Mouse (Mus musculus) layer of hippocampus, postnatal 14 days (tissue): ENCODE results near the gene Nup160. TPM values are rescaled to one million over a fixed set of nuclear protein-coding genes. Genes with fewer than 3 reads are reported as not detected.
A peak's percentile ranks its signal among the peaks of the same experiment; 100 is the strongest.

Source experiments
- DNase-seq, 2 experiments: peaks; one replicate each; pipeline ENCODE4 v3.0.0; 2021 to 2022; ENCODE audit warnings: low spot score in 2 of 2, mixed read lengths in 1 of 2
- total RNA-seq, 2 experiments: library from RNA; stranded (reverse); gene quantifications; 2 replicates each; pipeline ENCODE4 v1.2.3; 2021

The Nup160 gene
- total RNA-seq, 2 experiments from 2014 or later, result 19.8 to 20.4 TPM

GRCm38 (mm10) chr2:90744285-90745052, 67.5 kb downstream of the Nup160 start:
- peak in 1 of 2 experiments; percentile 15 for DNase-seq

- peak; percentile 98 to 99 for DNase-seq
These were observed 68.2 kb downstream of the Nup160 start, which contains the start of gene Fnbp4 for GRCm38 (mm10) chr2:90745053-90745678. Gene Fnbp4, plus strand, starts transcription at chr2:90745370.

- no peak for DNase-seq
These were observed 68.9 kb downstream of the Nup160 start for GRCm38 (mm10) chr2:90745740-90746537.

GRCm38 (mm10) chr2:90746538-90746865, 69.5 kb downstream of the Nup160 start:
- DNase-seq, result no peak

GRCm38 (mm10) chr2:90747131-90747530, 70.1 kb downstream of the Nup160 start:
- DNase-seq, result no peak

GRCm38 (mm10) chr2:90749676-90750459, 72.9 kb downstream of the Nup160 start:
- no peak for DNase-seq

- DNase-seq, result no peak
These were observed 76.5 kb downstream of the Nup160 start for GRCm38 (mm10) chr2:90753565-90753964.

GRCm38 (mm10) chr2:90754188-90754587, 77.2 kb downstream of the Nup160 start:
- DNase-seq, result no peak

- no peak for DNase-seq
These were observed 88.1 kb downstream of the Nup160 start for GRCm38 (mm10) chr2:90765123-90765522.

- no peak for DNase-seq
These were observed 104.3 kb downstream of the Nup160 start for GRCm38 (mm10) chr2:90781323-90781722.

GRCm38 (mm10) chr2:90781938-90782337, 104.9 kb downstream of the Nup160 start:
- no peak for DNase-seq

- DNase-seq, result no peak
These were observed 105.4 kb downstream of the Nup160 start, which contains the start of gene Agbl2 for GRCm38 (mm10) chr2:90782458-90782857. Gene Agbl2, plus strand, starts transcription at chr2:90782727.

- no peak for DNase-seq
These were observed 106.0 kb downstream of the Nup160 start for GRCm38 (mm10) chr2:90782901-90783486.

Other genes starting within 250 kb of the Nup160 start
- 100 to 1,000 TPM; 101 to 107 TPM for gene Ptprj, start 96.6 kb upstream of the Nup160 start, total RNA-seq
- 10 to 100 TPM; 58.8 to 74.5 TPM for gene Fnbp4, start 68.2 kb downstream of the Nup160 start, total RNA-seq
- gene Agbl2, start 105.5 kb downstream of the Nup160 start, total RNA-seq, result under 1 TPM; 0.31 to 0.88 TPM
- 100 to 1,000 TPM; 134 to 139 TPM for gene Mtch2, start 169.9 kb downstream of the Nup160 start, total RNA-seq
- 100 to 1,000 TPM; 172 to 176 TPM for gene C1qtnf4, start 208.6 kb downstream of the Nup160 start, total RNA-seq
- gene Kbtbd4, start 227.5 kb downstream of the Nup160 start, total RNA-seq, result 10 to 100 TPM; 31.3 to 38.8 TPM
- gene Ndufs3, start 227.6 kb downstream of the Nup160 start, total RNA-seq, result 100 to 1,000 TPM; 226 to 232 TPM